Mouse (Mus musculus): Measurements from ENCODE around the gene Hamp. TPM values are rescaled to one million over a fixed set of nuclear protein-coding genes. Genes with fewer than 3 reads are reported as not detected.

Gene Hamp
- polyA plus RNA-seq, 1 experiment from 2014 or later: not detected

DNA sequence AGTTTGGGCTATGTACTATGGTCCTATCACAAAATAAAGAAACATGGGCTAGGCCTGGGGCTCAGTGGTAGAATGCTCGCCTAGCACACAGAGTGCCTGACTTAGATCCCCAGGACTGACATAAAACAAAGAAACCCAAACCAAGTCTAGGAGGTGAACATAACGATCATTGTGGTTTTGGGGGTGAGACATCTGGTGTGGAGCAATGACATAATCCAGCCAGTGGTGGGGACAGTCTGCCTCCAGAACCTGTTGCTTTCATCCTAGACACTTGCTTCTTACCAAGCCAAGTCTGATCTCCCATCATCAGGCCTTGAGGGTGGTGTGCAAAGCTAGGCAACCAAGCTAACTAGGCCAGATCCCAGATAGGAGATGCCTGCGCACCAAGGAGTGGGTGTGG is 22.8 kb upstream of the Hamp start:
- Histone ChIP-seq H3K4me3 (no peak overlapping the region), H3K36me3 (no peaks in the 10 kb centered on the region)
- WGBS: 53% methylated on average over 3 of the region's 3 CpGs

GRCm38 (mm10) chr7:30965677-30966076 is 21.8 kb upstream of the Hamp start:
- Histone ChIP-seq H3K4me2 (no peak overlapping the region), H3K9me3 (no peaks in the 10 kb centered on the region), H3K27ac (no peak overlapping the region), H3K9ac (no peak overlapping the region), H3K36me3 (no peaks in the 10 kb centered on the region), H3K27me3 (no peaks in the 10 kb centered on the region), H3K4me1 (0 out of 2 replicates have a peak, but pooled peaks cover 2% of the 10 kb centered on the region), H3K4me3 (no peak overlapping the region)
- 86% methylated on average over 14 of the region's 14 CpGs for WGBS
- ATAC-seq (ENCODE audit: insufficient number of reproducible peaks, low FRiP score, low TSS enrichment, low read depth): no peak

More for the DNA sequence above, 22.8 kb upstream of the Hamp start:
- Histone ChIP-seq H3K27ac (no peak overlapping the region), H3K9me3 (no peaks in the 10 kb centered on the region), H3K27me3 (no peaks in the 10 kb centered on the region), H3K4me2 (no peak overlapping the region), H3K4me1 (0 out of 2 replicates have a peak, but pooled peaks cover 2% of the 10 kb centered on the region), H3K9ac (no peak overlapping the region)
- no peak for ATAC-seq (ENCODE audit: insufficient number of reproducible peaks, low FRiP score, low TSS enrichment, low read depth)

- H3K9ac ChIP-seq: no peak overlapping the region
- 0 out of 2 replicates have a peak, but pooled peaks cover 2% of the 10 kb centered on the region for H3K4me1 ChIP-seq
- H3K9me3 ChIP-seq: no peaks in the 10 kb centered on the region
- no peak overlapping the region for H3K4me2 ChIP-seq
- no peaks in the 10 kb centered on the region for H3K27me3 ChIP-seq
- no peaks in the 10 kb centered on the region for H3K36me3 ChIP-seq
- WGBS: 87% methylated on average over 7 of the region's 7 CpGs
- no peak overlapping the region for H3K4me3 ChIP-seq
- H3K27ac ChIP-seq: no peak overlapping the region
- no peak for ATAC-seq (ENCODE audit: insufficient number of reproducible peaks, low FRiP score, low TSS enrichment, low read depth)
These were observed 20.5 kb upstream of the Hamp start for GRCm38 (mm10) chr7:30964366-30964765.

GRCm38 (mm10) chr7:30962862-30963261 is 19.0 kb upstream of the Hamp start:
- no peak overlapping the region for H3K27ac ChIP-seq
- no peak for ATAC-seq (ENCODE audit: insufficient number of reproducible peaks, low FRiP score, low TSS enrichment, low read depth)
- no peak overlapping the region for H3K4me3 ChIP-seq
- 91% methylated on average over 5 of the region's 5 CpGs for WGBS
- H3K4me1 ChIP-seq: peaks cover 11% of the 10 kb centered on the region
- no peak overlapping the region for H3K9ac ChIP-seq
- no peaks in the 10 kb centered on the region for H3K9me3 ChIP-seq
- H3K36me3 ChIP-seq: peaks cover 9% of the 10 kb centered on the region
- no peak overlapping the region for H3K4me2 ChIP-seq
- no peaks in the 10 kb centered on the region for H3K27me3 ChIP-seq

DNA sequence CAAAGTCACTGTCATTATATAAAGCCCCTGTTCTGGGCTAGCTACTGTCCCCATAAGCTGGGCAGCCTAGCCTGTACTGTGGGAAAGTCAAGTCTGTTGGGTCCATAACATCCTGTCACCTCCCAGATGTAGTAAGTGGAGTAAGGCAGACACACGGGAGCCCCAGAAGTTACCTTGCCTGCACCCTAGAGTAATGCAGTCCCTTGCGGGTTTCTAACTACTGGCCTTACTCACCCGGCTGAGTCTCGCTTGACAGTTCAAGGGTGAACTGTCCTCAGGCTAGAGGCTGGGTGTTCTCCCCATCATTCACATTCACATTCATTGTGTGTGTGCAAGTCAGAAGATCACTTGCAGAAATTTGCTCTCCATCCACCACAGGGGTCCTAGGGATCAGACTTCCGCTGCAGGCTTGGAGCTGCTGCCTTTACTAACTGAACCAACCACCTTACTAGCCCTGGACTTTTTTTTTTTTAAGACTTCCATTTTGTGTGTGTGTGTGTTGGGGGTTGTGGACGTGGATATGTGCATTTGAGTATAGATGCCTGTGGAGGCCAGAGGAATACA is 16.0 kb upstream of the Hamp start:
- Histone ChIP-seq H3K9ac (no peak overlapping the region), H3K4me2 (no peak overlapping the region), H3K4me3 (no peak overlapping the region), H3K9me3 (no peaks in the 10 kb centered on the region), H3K27ac (no peak overlapping the region), H3K27me3 (no peaks in the 10 kb centered on the region), H3K36me3 (peaks cover 12% of the 10 kb centered on the region), H3K4me1 (peaks cover 22% of the 10 kb centered on the region)
- WGBS: 88% methylated on average over 6 of the region's 6 CpGs
- ATAC-seq (ENCODE audit: insufficient number of reproducible peaks, low FRiP score, low TSS enrichment, low read depth): no peak

DNA sequence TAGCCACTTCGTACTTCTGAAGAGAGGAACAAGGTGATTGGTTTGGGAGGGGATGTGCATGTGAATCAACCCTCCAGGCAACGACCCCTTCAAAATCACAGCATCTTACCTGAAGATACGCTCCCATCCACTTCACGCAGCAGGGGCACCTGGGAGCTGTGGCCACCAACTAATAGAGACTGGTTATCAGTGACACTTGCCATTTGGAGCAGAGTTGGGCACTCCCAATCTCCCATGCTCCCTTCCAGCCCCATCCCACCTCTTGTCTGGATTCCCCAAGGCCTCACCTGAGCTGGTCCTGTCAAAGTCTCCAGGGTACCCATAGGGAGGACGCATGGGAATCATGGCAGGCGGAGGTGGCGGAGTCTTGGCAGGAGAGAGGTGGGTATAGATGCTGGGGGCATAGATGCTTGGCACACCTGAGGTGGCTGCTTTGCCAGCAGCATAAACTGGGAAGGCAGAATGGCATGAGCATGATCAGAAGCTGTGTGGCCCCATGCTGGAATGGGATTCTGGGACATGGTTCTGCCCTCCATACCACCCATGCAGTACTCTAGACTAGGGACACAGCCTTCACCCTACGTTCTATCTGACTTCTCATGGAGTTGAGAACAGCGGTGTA is 15.1 kb upstream of the Hamp start:
- Histone ChIP-seq H3K27ac (no peak overlapping the region), H3K27me3 (no peaks in the 10 kb centered on the region), H3K9me3 (no peaks in the 10 kb centered on the region), H3K9ac (no peak overlapping the region), H3K36me3 (peaks cover 21% of the 10 kb centered on the region), H3K4me1 (peaks cover 23% of the 10 kb centered on the region), H3K4me2 (no peak overlapping the region), H3K4me3 (no peak overlapping the region)
- no peak for ATAC-seq (ENCODE audit: insufficient number of reproducible peaks, low FRiP score, low TSS enrichment, low read depth)
- WGBS: 94% methylated on average over 9 of the region's 9 CpGs

GRCm38 (mm10) chr7:30958109-30958865 is 14.5 kb upstream of the Hamp start:
- Histone ChIP-seq H3K27me3 (no peaks in the 10 kb centered on the region), H3K9ac (peak overlapping the region; percentile 99), H3K27ac (peak overlapping the region; percentile 99), H3K4me3 (peak overlapping the region; percentile 92), H3K4me2 (peak overlapping the region; percentile 60), H3K4me1 (peaks cover 23% of the 10 kb centered on the region), H3K36me3 (peaks cover 28% of the 10 kb centered on the region), H3K9me3 (no peaks in the 10 kb centered on the region)
- ATAC-seq (ENCODE audit: insufficient number of reproducible peaks, low FRiP score, low TSS enrichment, low read depth): no peak
- WGBS: 72% methylated on average over 28 of the region's 28 CpGs

GRCm38 (mm10) chr7:30957367-30957783 is 13.5 kb upstream of the Hamp start:
- H3K36me3 ChIP-seq: peaks cover 37% of the 10 kb centered on the region
- H3K9ac ChIP-seq: peak overlapping the region; percentile 99
- H3K9me3 ChIP-seq: no peaks in the 10 kb centered on the region
- H3K27me3 ChIP-seq: no peaks in the 10 kb centered on the region
- under 1% methylated on average over 43 of the region's 43 CpGs for WGBS
- peaks cover 23% of the 10 kb centered on the region for H3K4me1 ChIP-seq
- peak overlapping the region; percentile 99 for H3K27ac ChIP-seq
- H3K4me3 ChIP-seq: peak overlapping the region; percentile 92
- H3K4me2 ChIP-seq: peak overlapping the region; percentile 60
- peak; percentile 73 for ATAC-seq (ENCODE audit: insufficient number of reproducible peaks, low FRiP score, low TSS enrichment, low read depth)

GRCm38 (mm10) chr7:30956756-30957366 is 13.0 kb upstream of the Hamp start, which contains the start of gene Usf2:
Gene Usf2, minus strand, starts transcription at chr7:30956803.
- Histone ChIP-seq H3K4me1 (peaks cover 23% of the 10 kb centered on the region), H3K27me3 (no peaks in the 10 kb centered on the region), H3K9ac (peak within 1 kb of the TSS; percentile 99), H3K27ac (peak within 1 kb of the TSS; percentile 99), H3K4me2 (peak within 1 kb of the TSS; percentile 84), H3K9me3 (no peaks in the 10 kb centered on the region), H3K4me3 (peak within 1 kb of the TSS; percentile 92), H3K36me3 (peaks cover 42% of the 10 kb centered on the region)
- WGBS: under 1% methylated on average over 29 of the region's 82 CpGs
- peak; percentile 61 for ATAC-seq (ENCODE audit: insufficient number of reproducible peaks, low FRiP score, low TSS enrichment, low read depth)

DNA sequence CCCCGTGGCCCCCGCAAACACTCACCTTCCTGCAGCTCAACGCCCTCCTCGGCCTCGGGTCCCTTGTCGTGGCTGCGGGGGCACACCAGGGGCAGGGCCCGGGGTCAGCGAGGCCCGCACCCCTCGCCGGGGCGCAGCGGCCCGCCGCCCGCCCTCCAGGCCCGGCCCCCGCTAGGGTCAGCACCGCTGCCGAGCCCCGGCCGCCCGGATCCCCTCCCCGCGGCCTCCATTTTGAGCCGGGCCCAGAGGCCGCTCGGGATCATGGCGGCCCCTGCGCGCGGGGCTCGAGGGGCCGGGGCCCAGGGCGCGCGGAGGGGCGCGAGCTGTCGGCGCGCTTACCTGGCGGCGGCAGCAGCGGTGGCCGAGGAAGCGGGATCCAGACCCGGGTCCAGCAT is 12.5 kb upstream of the Hamp start:
- H3K27ac ChIP-seq: peak overlapping the region; percentile 99
- WGBS: under 1% methylated on average over 28 of the region's 49 CpGs
- H3K4me1 ChIP-seq: peaks cover 23% of the 10 kb centered on the region
- H3K27me3 ChIP-seq: no peaks in the 10 kb centered on the region
- H3K4me3 ChIP-seq: peak overlapping the region; percentile 92
- peak overlapping the region; percentile 84 for H3K4me2 ChIP-seq
- H3K9ac ChIP-seq: peak overlapping the region; percentile 99
- peaks cover 46% of the 10 kb centered on the region for H3K36me3 ChIP-seq
- peak; percentile 1; the same call in 1 of the 2 replicates for ATAC-seq (ENCODE audit: insufficient number of reproducible peaks, low FRiP score, low TSS enrichment, low read depth)
- H3K9me3 ChIP-seq: no peaks in the 10 kb centered on the region

DNA sequence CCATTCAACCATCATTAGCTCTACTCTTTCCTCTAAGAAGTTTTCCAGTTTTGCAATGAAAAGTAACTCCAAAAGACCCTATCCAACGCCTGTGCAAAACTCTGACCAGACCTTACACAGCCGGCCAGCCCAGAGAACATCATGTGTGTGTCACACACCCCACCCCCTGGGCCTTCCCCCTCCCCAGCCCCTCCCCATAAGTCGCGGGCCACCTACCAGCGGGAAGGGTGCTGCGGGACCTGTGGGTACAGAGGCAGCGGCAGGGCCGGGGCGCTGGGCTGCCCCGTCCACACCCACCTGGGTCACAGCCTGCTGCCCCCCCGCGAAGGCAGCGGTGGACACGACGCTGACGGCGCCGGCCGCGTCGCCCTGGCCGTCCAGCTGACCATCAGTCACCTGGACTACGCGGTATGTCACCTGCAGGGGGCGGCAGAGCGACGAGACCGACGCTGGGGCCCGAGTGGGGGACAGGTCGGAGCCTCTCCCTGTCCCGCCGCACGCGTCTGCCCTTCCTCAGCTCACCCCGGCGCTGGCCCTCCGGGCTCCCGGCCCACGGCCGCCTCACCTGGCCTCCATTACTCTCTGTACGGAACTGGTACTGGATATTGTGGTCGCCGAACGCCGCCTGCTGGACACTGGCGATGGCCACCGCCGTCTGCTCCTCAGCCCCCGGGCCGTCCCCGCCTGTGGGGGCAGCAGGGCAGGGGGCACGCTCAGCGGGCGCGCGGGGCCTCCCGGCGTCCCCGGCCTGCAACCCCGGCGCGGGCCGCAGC is 11.9 kb upstream of the Hamp start:
- peak overlapping the region; percentile 99 for H3K27ac ChIP-seq
- H3K4me2 ChIP-seq: peak overlapping the region; percentile 84
- peak; percentile 74 for ATAC-seq (ENCODE audit: insufficient number of reproducible peaks, low FRiP score, low TSS enrichment, low read depth)
- under 1% methylated on average over 53 of the region's 64 CpGs for WGBS
- peak overlapping the region; percentile 99 for H3K9ac ChIP-seq
- peaks cover 51% of the 10 kb centered on the region for H3K36me3 ChIP-seq
- H3K4me1 ChIP-seq: peaks cover 23% of the 10 kb centered on the region
- H3K9me3 ChIP-seq: no peaks in the 10 kb centered on the region
- H3K4me3 ChIP-seq: peak overlapping the region; percentile 92
- no peaks in the 10 kb centered on the region for H3K27me3 ChIP-seq

All from limb, embryonic 15.5 days (tissue).